Mouse (Mus musculus): ENCODE measurements around the gene Ms4a7. TPM values are rescaled to one million over a fixed set of nuclear protein-coding genes. Genes with fewer than 3 reads are reported as not detected.
A peak's percentile ranks its signal among the peaks of the same experiment; 100 is the strongest.

Gene Ms4a7
- total and polyA plus RNA-seq, 3 experiments = 1.8 to 4.3 (median 3.2) TPM

DNA sequence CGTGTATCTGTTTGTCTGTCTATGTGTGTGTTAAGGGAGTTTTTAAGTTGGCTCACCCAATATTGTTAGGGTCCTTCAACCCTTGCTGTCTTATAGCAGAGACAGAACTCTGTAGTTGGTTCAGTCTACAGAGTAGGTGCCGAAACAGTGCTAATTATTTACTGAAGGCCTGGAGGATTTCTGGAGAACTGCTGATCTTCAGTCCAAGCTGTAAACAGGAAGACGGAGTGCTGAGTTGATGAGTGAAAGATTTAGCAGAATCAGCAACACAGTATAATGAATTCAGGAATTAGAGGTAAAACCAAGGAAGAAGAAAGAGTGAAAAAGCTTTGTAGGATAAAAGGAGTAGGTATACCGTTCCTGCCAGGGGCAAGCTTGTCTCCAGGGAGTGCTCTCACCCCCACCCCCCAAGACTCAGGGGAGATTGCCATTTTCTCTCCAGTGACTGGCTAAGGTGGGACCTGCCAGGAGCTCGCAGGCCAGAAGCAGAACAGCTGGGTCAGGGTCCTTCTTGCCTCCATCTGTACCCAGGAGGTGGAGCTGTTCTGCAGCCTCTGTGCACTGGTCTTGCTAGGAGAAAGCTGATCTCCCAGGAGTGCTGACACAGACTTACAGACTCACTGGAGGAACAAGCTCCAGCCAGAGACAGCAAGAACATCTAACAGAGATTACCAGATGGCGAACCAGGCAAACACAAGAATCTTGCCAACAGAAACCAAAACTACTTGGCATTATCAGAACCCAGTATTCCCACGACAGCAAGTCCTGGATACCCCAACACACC, 13.9 kb upstream of the Ms4a7 start:
- Histone ChIP-seq H3K4me3 (replicated peaks in 1 of 3; ENCODE audit: low read depth in 2 of 3, low read length in 2 of 3, poor library complexity in 1 of 3) (no peak overlapping the region), H3K9ac (ENCODE audit: insufficient read depth, low read depth) (no peak overlapping the region), H3K9me3 (replicated peaks; ENCODE audit: low read length) (no peaks in the 10 kb centered on the region), H3K27ac (ENCODE audit: insufficient read depth, low read depth) (no peak overlapping the region), H3K79me2 (replicated peaks; ENCODE audit: control insufficient read depth, extremely low read depth, insufficient read depth, poor library complexity, severe bottlenecking) (no peaks in the 10 kb centered on the region), H3K4me1 (ENCODE audit: control insufficient read depth in 1 of 2, insufficient read depth in 2 of 2) (peaks cover 0 to 22% of the 10 kb centered on the region in 2 experiments; a peak in 2 of 4 replicates), H3K36me3 (replicated peaks in 1 of 2; ENCODE audit: control insufficient read depth in 1 of 2, insufficient read depth in 1 of 2, low read length in 1 of 2) (no peaks in the 10 kb centered on the region), H3K4me2 (ENCODE audit: insufficient read depth, low read depth, poor library complexity, severe bottlenecking) (no peak overlapping the region), H3K27me3 (replicated peaks) (no peaks in the 10 kb centered on the region)
- in situ Hi-C loops (cut with MboI; ENCODE audit: low pct_ligation_motif_present, low pct_unique_long_range_greater_than_20kb, low sequenced_read_pairs) (loop anchor here (5.0 to 25.0 kb wide), 4 partner anchors 165 to 417 kb away; partner anchors contain the start of gene Ms4a6d), dilution Hi-C loops (cut with MboI; ENCODE audit: extremely low pct_ligation_motif_present, extremely low pct_unique_long_range_greater_than_20kb, low sequenced_read_pairs) (no loop called here)
- peak; percentile 50 for DNase-seq (ENCODE audit: extremely low read depth)
- TF ChIP-seq NELFE (IDR thresholded peaks at IDR 0.05; ENCODE audit: low read depth, low read length) (no peak), ELF1 (IDR thresholded peaks at IDR 0.05; ENCODE audit: low read depth, low read length) (no peak), SMC3 (IDR thresholded peaks at IDR 0.05; ENCODE audit: low read depth, low read length) (peak; percentile 69), CTCF (conservative IDR thresholded peaks at IDR 0.05 in 1 of 2, IDR thresholded peaks at IDR 0.05 in 1 of 2; ENCODE audit: low read depth in 2 of 2, low read length in 2 of 2) (peak in 1 of 2 experiments; percentile 67; a peak in 2 of 4 replicates), JUND (conservative IDR thresholded peaks at IDR 0.05; ENCODE audit: low read depth, low read length) (no peak), RAD21 (IDR thresholded peaks at IDR 0.05; ENCODE audit: low read depth, low read length) (peak; percentile 52), TBP (conservative IDR thresholded peaks at IDR 0.05; ENCODE audit: low read depth, low read length) (no peak), USF2 (conservative IDR thresholded peaks at IDR 0.05; ENCODE audit: low read depth, low read length) (no peak), MXI1 (IDR thresholded peaks at IDR 0.05; ENCODE audit: low read depth, low read length) (no peak)

DNA sequence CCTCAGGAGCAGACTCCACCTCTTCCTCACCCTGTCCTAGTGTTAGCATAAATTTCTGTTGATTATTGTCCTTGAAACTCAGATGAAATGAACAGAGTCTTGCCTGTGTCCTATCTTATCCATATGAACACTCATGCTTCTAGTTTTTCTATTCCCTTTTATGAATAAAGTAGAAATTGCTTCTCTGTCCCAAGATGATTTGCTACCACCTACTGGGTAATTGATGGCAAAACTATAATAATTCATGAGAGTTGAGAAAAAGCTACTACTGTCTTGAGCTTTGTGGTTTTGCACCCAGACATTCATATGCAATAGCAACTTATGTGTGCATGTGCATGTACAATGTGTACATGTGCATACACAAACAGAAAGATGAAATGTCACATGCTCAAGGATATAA, 8.0 kb upstream of the Ms4a7 start:
- dilution Hi-C loops (cut with MboI; ENCODE audit: extremely low pct_ligation_motif_present, extremely low pct_unique_long_range_greater_than_20kb, low sequenced_read_pairs) (no loop called here), in situ Hi-C loops (cut with MboI; ENCODE audit: low pct_ligation_motif_present, low pct_unique_long_range_greater_than_20kb, low sequenced_read_pairs) (loop anchor here (10.0 to 25.0 kb wide), 2 partner anchors 159 to 282 kb away; no protein-coding TSS in a partner anchor)
- no peaks in the 10 kb centered on the region for H3K79me2 ChIP-seq (replicated peaks; ENCODE audit: control insufficient read depth, extremely low read depth, insufficient read depth, poor library complexity, severe bottlenecking)
- H3K4me3 ChIP-seq (replicated peaks in 1 of 3; ENCODE audit: low read depth in 2 of 3, low read length in 2 of 3, poor library complexity in 1 of 3) = no peak overlapping the region
- H3K27ac ChIP-seq (ENCODE audit: insufficient read depth, low read depth) = no peak overlapping the region
- no peaks in the 10 kb centered on the region for H3K27me3 ChIP-seq (replicated peaks)
- no peak overlapping the region for H3K4me2 ChIP-seq (ENCODE audit: insufficient read depth, low read depth, poor library complexity, severe bottlenecking)
- H3K9me3 ChIP-seq (replicated peaks; ENCODE audit: low read length) = no peaks in the 10 kb centered on the region
- H3K4me1 ChIP-seq (ENCODE audit: control insufficient read depth in 1 of 2, insufficient read depth in 2 of 2) = peaks cover 0 to 24% of the 10 kb centered on the region in 2 experiments; a peak in 2 of 4 replicates
- peak; percentile 24; the same call in 1 of the 2 replicates for TF ChIP-seq ZC3H11A (IDR thresholded peaks at IDR 0.05; ENCODE audit: low read depth, low read length)
- TF ChIP-seq SMC3 (IDR thresholded peaks at IDR 0.05; ENCODE audit: low read depth, low read length) = peak; percentile 64
- TF ChIP-seq RAD21 (IDR thresholded peaks at IDR 0.05; ENCODE audit: low read depth, low read length) = peak; percentile 76
- no peak for TF ChIP-seq ETS1 (conservative IDR thresholded peaks at IDR 0.05; ENCODE audit: low read depth, low read length)
- TF ChIP-seq CTCF (conservative IDR thresholded peaks at IDR 0.05 in 1 of 2, IDR thresholded peaks at IDR 0.05 in 1 of 2; ENCODE audit: low read depth in 2 of 2, low read length in 2 of 2) = peak in 1 of 2 experiments; percentile 59; a peak in 2 of 4 replicates
- no peak for TF ChIP-seq CHD2 (IDR thresholded peaks at IDR 0.05; ENCODE audit: low read length)
- H3K9ac ChIP-seq (ENCODE audit: insufficient read depth, low read depth) = no peak overlapping the region
- DNase-seq (ENCODE audit: extremely low read depth) = peak; percentile 14
- no peaks in the 10 kb centered on the region for H3K36me3 ChIP-seq (replicated peaks in 1 of 2; ENCODE audit: control insufficient read depth in 1 of 2, insufficient read depth in 1 of 2, low read length in 1 of 2)
